Mouse (Mus musculus): Measurements from ENCODE around the gene Thrap3.

- TF ChIP-seq POLR2A (IDR thresholded peaks at IDR 0.05; ENCODE audit: insufficient read length, low read depth) (no peak), POLR2AphosphoS2 (IDR thresholded peaks at IDR 0.05; ENCODE audit: insufficient read length, low read depth) (no peak), E2F4 (IDR thresholded peaks at IDR 0.05; ENCODE audit: insufficient read depth) (no peak), MAX (IDR thresholded peaks at IDR 0.05; ENCODE audit: low read depth) (no peak), TCF12 (IDR thresholded peaks at IDR 0.05; ENCODE audit: insufficient read depth, poor library complexity, severe bottlenecking) (no peak), USF1 (IDR thresholded peaks at IDR 0.05; ENCODE audit: low read depth) (no peak)
Observed at GRCm38 (mm10) chr4:126200036-126200435, 2.5 kb downstream of the Thrap3 start.
